Mouse (Mus musculus): Measurements from ENCODE around the gene Cox4i1. TPM values are rescaled to one million over a fixed set of nuclear protein-coding genes. Genes with fewer than 3 reads are reported as not detected.
A peak's percentile ranks its signal among the peaks of the same experiment; 100 is the strongest.

Cox4i1 gene
- polyA plus RNA-seq (2016; fragmentation: Nextera tagmentation; extraction: Ambion mirVana): 886 and 916 TPM in 2 replicates

GRCm38 (mm10) chr8:120667561-120668373 is at the start of gene Cox4i1, which contains the start of gene Gm27021:
Cox4i1 (plus strand) TSS chr8:120668222.
Gm27021 (minus strand) TSS chr8:120668079.
- no peaks in the 10 kb centered on the region for H3K9me3 ChIP-seq
- peak within 1 kb of the TSS; percentile 88 for H3K4me2 ChIP-seq
- peaks cover 56% of the 10 kb centered on the region for H3K36me3 ChIP-seq
- H3K4me1 ChIP-seq (replicated peaks): peaks cover 43% of the 10 kb centered on the region
- peak; percentile 81 for ATAC-seq (ENCODE audit: insufficient number of reproducible peaks, insufficient read depth, low FRiP score, low TSS enrichment, low read depth)
- peak within 1 kb of the TSS; percentile 89 for H3K27ac ChIP-seq
- peak within 1 kb of the TSS; percentile 95 for H3K9ac ChIP-seq (replicated peaks)
- no peaks in the 10 kb centered on the region for H3K27me3 ChIP-seq
- peak within 1 kb of the TSS; percentile 96 for H3K4me3 ChIP-seq (replicated peaks)
- under 1% methylated on average over 104 of the region's 105 CpGs for WGBS

GRCm38 (mm10) chr8:120619235-120620180 is 48.5 kb upstream of the Cox4i1 start:
- Histone ChIP-seq H3K4me1 (replicated peaks) (peaks cover 24% of the 10 kb centered on the region), H3K27ac (no peak overlapping the region)
- no peak for ATAC-seq (ENCODE audit: insufficient number of reproducible peaks, insufficient read depth, low FRiP score, low TSS enrichment, low read depth)

GRCm38 (mm10) chr8:120620441-120620840 is 47.6 kb upstream of the Cox4i1 start:
- Histone ChIP-seq H3K9ac (replicated peaks) (no peak overlapping the region), H3K36me3 (no peaks in the 10 kb centered on the region), H3K9me3 (no peaks in the 10 kb centered on the region), H3K4me3 (replicated peaks) (no peak overlapping the region), H3K4me2 (no peak overlapping the region), H3K4me1 (replicated peaks) (peaks cover 24% of the 10 kb centered on the region), H3K27ac (no peak overlapping the region), H3K27me3 (no peaks in the 10 kb centered on the region; the same call in 1 of the 2 replicates)
- ATAC-seq (ENCODE audit: insufficient number of reproducible peaks, insufficient read depth, low FRiP score, low TSS enrichment, low read depth): no peak
- WGBS: 53% methylated on average over 7 of the region's 7 CpGs

More at GRCm38 (mm10) chr8:120619235-120620180, 48.5 kb upstream of the Cox4i1 start:
- Histone ChIP-seq H3K4me2 (no peak overlapping the region), H3K27me3 (no peaks in the 10 kb centered on the region; the same call in 1 of the 2 replicates), H3K9me3 (no peaks in the 10 kb centered on the region), H3K9ac (replicated peaks) (no peak overlapping the region), H3K36me3 (no peaks in the 10 kb centered on the region), H3K4me3 (replicated peaks) (no peak overlapping the region)
- WGBS: 77% methylated on average over 11 of the region's 11 CpGs

- H3K27me3 ChIP-seq: no peaks in the 10 kb centered on the region; the same call in 1 of the 2 replicates
- no peak for ATAC-seq (ENCODE audit: insufficient number of reproducible peaks, insufficient read depth, low FRiP score, low TSS enrichment, low read depth)
- 72% methylated on average over 14 of the region's 14 CpGs for WGBS
- H3K27ac ChIP-seq: no peak overlapping the region
- no peaks in the 10 kb centered on the region for H3K36me3 ChIP-seq
- H3K9ac ChIP-seq (replicated peaks): no peak overlapping the region
- H3K9me3 ChIP-seq: no peaks in the 10 kb centered on the region
- H3K4me3 ChIP-seq (replicated peaks): no peak overlapping the region
- H3K4me2 ChIP-seq: no peak overlapping the region
- peaks cover 14% of the 10 kb centered on the region for H3K4me1 ChIP-seq (replicated peaks)
These were observed 45.9 kb upstream of the Cox4i1 start for GRCm38 (mm10) chr8:120622161-120622560.

GRCm38 (mm10) chr8:120623608-120624007 is 44.4 kb upstream of the Cox4i1 start:
- Histone ChIP-seq H3K4me1 (replicated peaks) (0 out of 2 replicates have a peak, but pooled peaks cover 11% of the 10 kb centered on the region), H3K27me3 (no peaks in the 10 kb centered on the region; the same call in 1 of the 2 replicates), H3K4me3 (replicated peaks) (no peak overlapping the region), H3K36me3 (no peaks in the 10 kb centered on the region), H3K4me2 (no peak overlapping the region), H3K9me3 (no peaks in the 10 kb centered on the region), H3K27ac (no peak overlapping the region), H3K9ac (replicated peaks) (no peak overlapping the region)
- no peak for ATAC-seq (ENCODE audit: insufficient number of reproducible peaks, insufficient read depth, low FRiP score, low TSS enrichment, low read depth)
- WGBS: 26% methylated on average over 2 of the region's 2 CpGs

- no peak overlapping the region for H3K27ac ChIP-seq
- H3K4me1 ChIP-seq (replicated peaks): peaks cover 15% of the 10 kb centered on the region; the same call in 1 of the 2 replicates
- no peak overlapping the region for H3K4me3 ChIP-seq (replicated peaks)
- WGBS: 57% methylated on average over 11 of the region's 11 CpGs
- H3K4me2 ChIP-seq: no peak overlapping the region
- no peak for ATAC-seq (ENCODE audit: insufficient number of reproducible peaks, insufficient read depth, low FRiP score, low TSS enrichment, low read depth)
- no peaks in the 10 kb centered on the region for H3K36me3 ChIP-seq
- H3K9me3 ChIP-seq: no peaks in the 10 kb centered on the region
- H3K9ac ChIP-seq (replicated peaks): no peak overlapping the region
- peaks cover 6% of the 10 kb centered on the region; the same call in 1 of the 2 replicates for H3K27me3 ChIP-seq
These were observed 41.6 kb upstream of the Cox4i1 start for GRCm38 (mm10) chr8:120626461-120626860.

GRCm38 (mm10) chr8:120627298-120627697 is 40.7 kb upstream of the Cox4i1 start:
- Histone ChIP-seq H3K27ac (no peak overlapping the region), H3K4me1 (replicated peaks) (peaks cover 14% of the 10 kb centered on the region; the same call in 1 of the 2 replicates), H3K27me3 (peaks cover 6% of the 10 kb centered on the region), H3K4me3 (replicated peaks) (no peak overlapping the region), H3K9ac (replicated peaks) (no peak overlapping the region), H3K9me3 (peaks cover under 1% of the 10 kb centered on the region), H3K4me2 (no peak overlapping the region), H3K36me3 (no peaks in the 10 kb centered on the region)
- ATAC-seq (ENCODE audit: insufficient number of reproducible peaks, insufficient read depth, low FRiP score, low TSS enrichment, low read depth): no peak
- WGBS: 91% methylated on average over 5 of the region's 5 CpGs

GRCm38 (mm10) chr8:120630031-120630430 is 38.0 kb upstream of the Cox4i1 start:
- Histone ChIP-seq H3K9me3 (peaks cover 7% of the 10 kb centered on the region), H3K36me3 (no peaks in the 10 kb centered on the region; the same call in 1 of the 2 replicates), H3K4me2 (no peak overlapping the region), H3K4me1 (replicated peaks) (peaks cover 26% of the 10 kb centered on the region), H3K4me3 (replicated peaks) (no peak overlapping the region), H3K27me3 (peaks cover 33% of the 10 kb centered on the region), H3K27ac (no peak overlapping the region), H3K9ac (replicated peaks) (no peak overlapping the region)
- 55% methylated on average over 5 of the region's 5 CpGs for WGBS
- no peak for ATAC-seq (ENCODE audit: insufficient number of reproducible peaks, insufficient read depth, low FRiP score, low TSS enrichment, low read depth)

- H3K36me3 ChIP-seq: no peaks in the 10 kb centered on the region; the same call in 1 of the 2 replicates
- 36% methylated on average over 6 of the region's 6 CpGs for WGBS
- no peak for ATAC-seq (ENCODE audit: insufficient number of reproducible peaks, insufficient read depth, low FRiP score, low TSS enrichment, low read depth)
These were observed 37.2 kb upstream of the Cox4i1 start for GRCm38 (mm10) chr8:120630848-120631247.

GRCm38 (mm10) chr8:120631441-120632375 is 36.3 kb upstream of the Cox4i1 start:
- ATAC-seq (ENCODE audit: insufficient number of reproducible peaks, insufficient read depth, low FRiP score, low TSS enrichment, low read depth): no peak
- Histone ChIP-seq H3K27ac (no peak overlapping the region), H3K9me3 (peaks cover 7% of the 10 kb centered on the region), H3K27me3 (peaks cover 38% of the 10 kb centered on the region), H3K4me1 (replicated peaks) (peaks cover 26% of the 10 kb centered on the region), H3K4me3 (replicated peaks) (no peak overlapping the region), H3K36me3 (no peaks in the 10 kb centered on the region; the same call in 1 of the 2 replicates), H3K4me2 (no peak overlapping the region), H3K9ac (replicated peaks) (no peak overlapping the region)
- 80% methylated on average over 21 of the region's 21 CpGs for WGBS

More at GRCm38 (mm10) chr8:120630848-120631247, 37.2 kb upstream of the Cox4i1 start:
- Histone ChIP-seq H3K9me3 (peaks cover 7% of the 10 kb centered on the region), H3K4me1 (replicated peaks) (peaks cover 26% of the 10 kb centered on the region), H3K4me2 (no peak overlapping the region), H3K9ac (replicated peaks) (no peak overlapping the region), H3K27ac (no peak overlapping the region), H3K27me3 (peaks cover 38% of the 10 kb centered on the region), H3K4me3 (replicated peaks) (no peak overlapping the region)
